Mouse (Mus musculus) lung, postnatal 25 days (tissue): ENCODE data around the gene Sf1.

Experiments used
- DNase-seq: peaks from one replicate; pipeline ENCODE4 v3.0.0; 2022; ENCODE audit warnings: low spot score

Gene Sf1

DNA sequence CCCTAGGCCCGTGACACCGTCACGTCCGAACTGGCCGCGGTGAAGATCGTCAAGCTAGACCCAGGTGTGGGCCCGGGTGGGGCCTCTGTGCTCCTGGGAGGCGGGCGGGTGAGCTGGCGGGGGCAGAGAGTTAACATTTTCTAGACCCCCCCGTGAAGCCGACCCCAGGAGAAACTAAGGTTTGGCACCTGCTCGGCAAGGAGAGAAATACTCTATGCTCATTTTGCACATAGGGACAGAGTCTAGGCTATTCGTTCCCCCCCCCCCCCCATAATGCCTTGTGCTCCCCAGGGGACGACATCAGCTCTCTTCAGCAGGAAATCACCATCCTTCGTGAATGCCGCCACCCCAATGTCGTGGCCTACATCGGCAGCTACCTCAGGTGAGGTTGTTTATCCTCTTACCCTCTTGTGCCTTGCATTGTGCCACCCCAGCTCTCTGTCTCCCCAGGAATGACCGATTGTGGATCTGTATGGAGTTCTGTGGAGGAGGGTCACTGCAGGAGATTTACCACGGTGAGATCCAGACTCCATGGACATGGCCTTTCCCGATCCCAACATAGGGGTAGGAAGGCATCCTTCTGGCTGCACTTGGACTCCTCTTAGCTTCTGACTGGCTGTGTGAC lies 21.9 kb upstream of the Sf1 start:
- no peak for DNase-seq

DNA sequence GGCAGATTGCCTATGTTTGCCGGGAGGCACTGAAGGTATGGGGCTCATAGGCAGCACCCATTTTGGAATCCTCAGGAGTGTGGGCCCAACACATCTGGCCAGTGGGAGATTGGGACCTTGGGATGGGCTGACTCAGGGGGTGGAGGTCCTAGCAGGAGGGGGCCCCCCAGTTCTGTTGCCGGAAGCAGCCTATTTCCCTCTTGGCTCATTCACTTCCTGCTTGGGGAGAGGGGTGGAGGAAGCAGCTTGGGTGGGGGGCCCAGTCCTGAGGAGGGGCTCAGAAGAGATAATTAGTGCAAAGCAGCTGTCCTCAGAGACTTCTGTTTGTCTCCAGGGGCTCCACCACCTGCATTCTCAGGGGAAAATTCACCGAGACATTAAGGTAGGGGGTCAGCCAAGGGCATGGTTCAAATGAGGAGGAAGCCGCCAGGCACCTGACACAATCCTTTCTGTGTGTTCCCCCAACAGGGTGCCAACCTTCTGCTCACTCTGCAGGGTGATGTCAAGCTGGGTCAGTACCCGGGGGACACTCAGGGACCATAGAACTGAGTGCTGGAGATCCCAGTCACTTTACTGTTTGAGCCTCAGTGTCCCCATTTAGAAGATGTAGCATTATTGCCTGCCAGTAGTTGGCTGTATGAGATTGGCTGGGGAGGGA lies 21.1 kb upstream of the Sf1 start:
- DNase-seq = peak; percentile 57

DNA sequence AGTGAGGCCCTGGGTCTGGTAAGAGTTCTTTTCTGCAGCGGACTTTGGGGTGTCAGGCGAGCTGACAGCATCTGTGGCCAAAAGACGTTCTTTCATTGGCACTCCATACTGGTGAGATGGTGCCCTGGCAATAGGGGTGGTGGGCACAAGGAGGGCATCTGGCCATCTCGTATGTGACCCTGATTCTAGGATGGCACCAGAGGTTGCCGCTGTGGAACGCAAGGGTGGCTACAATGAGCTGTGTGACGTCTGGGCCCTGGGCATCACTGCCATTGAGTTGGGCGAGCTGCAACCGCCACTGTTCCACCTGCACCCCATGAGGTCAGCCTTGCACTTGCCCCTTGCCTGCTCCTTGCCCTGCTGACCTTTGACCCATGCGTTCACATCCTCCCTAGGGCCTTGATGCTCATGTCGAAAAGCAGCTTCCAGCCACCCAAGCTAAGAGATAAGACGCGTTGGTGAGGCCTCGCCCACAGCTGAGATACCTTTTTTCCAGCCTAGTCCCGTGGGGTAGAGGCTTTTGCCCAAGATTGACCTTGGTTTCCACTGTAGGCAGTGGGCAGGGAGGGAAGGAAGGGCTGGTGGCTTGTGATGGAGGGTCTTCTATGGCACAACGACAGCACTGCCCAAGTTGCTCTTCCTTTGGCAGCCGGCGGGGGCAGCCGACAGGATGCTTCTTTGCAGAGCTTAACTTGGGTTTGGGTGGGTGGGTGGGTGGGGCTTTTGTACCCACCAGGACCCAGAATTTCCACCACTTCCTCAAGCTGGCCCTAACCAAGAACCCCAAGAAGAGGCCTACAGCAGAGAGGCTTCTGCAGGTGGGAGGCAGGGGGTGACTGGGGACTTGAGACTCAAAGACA lies 20.2 kb upstream of the Sf1 start:
- DNase-seq = no peak

DNA sequence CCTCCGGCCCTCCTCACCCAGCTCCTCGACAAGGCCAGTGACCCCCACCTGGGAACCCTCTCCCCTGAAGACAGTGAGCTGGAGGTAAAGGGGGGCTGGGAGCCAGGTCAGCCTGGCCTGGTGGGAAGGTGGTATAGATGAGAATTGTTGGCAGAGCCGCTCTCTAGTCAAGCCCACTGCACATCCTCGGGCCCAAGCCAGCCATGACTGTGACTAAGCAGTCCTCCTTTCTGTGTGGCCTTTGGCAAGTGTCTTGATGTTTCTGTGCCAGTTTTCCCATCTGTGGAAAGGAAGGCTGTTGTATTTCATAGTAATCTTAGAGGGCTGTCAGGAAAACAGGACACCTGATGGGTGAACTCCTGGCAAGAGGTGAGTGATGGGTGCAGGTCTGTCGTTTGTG lies 19.5 kb upstream of the Sf1 start:
- DNase-seq = no peak

DNA sequence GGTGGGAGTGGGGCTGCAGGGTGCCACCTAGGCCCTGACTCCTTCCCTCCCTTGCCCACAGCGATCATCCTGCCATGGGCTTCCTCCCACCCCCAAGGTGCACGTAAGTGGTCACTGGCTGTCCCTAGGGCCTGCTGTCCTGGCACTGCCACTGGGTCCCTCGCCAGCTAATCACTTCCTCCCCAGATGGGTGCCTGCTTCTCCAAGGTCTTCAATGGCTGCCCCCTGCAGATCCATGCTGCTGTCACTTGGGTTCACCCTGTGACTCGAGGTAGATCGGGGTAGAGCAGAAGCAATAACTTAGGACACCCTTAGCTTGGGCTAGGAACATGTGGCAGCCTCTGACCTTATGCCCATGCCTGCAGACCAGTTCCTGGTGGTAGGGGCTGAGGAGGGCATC lies 17.5 kb upstream of the Sf1 start:
- no peak for DNase-seq

DNA sequence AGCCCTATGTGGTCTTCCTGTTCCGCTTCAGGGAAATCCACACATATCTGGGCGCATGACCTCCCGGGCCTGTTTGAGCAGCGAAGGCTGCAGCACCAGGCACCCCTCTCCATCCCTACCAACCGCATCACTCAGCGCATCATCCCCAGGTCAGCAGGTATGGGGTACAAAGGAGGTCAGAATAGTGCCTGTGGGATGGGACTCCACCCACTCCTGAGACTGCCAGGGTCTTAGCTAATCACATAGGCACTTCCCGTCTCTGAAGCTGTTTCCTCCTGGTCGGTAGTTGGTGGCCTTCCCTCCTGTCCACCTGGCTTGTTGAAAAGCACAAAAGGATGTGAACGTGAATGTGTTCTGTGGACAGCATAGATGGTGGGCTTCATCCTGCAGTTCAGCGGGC lies 16.8 kb upstream of the Sf1 start:
- DNase-seq = no peak

DNA sequence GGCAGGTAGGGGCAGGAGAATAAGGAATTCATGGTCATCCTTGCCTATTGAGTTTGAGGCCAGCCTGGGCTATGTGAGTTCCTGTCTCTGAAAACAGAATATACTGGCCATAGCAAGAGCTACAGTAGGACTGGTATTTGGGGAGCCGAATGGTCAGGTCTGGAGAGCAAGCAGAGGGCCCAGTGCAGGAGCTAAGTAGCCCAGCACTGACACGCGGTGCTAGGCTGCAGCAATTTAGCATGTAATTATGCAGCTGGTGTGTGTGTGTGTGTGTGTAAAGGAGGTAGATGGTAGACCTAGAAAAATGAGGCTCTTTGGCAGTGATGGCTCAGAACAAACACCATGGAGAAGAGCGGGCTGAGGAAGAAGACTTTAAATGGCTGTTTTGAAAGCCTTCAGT lies 15.9 kb upstream of the Sf1 start:
- DNase-seq = no peak

DNA sequence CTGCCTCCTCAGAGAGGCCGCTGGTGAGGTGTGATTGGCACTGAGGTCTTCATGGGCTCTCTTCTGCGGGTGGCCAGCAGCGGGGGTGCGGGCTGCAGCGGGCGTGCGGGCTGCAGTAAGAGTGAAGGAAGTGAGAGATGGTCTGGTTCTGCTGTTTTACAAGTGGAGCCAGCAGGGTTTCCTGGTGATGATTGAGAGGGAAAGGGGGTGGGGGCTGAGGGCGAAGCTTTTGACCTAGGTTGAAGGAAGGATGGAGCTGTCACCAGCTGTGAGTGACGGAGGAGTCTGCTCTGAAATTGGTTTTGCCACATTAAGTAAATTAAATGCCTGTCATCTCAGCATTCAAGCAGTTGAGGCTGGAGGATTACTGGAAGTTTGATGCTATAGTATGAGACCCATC lies 14.8 kb upstream of the Sf1 start:
- no peak for DNase-seq

DNA sequence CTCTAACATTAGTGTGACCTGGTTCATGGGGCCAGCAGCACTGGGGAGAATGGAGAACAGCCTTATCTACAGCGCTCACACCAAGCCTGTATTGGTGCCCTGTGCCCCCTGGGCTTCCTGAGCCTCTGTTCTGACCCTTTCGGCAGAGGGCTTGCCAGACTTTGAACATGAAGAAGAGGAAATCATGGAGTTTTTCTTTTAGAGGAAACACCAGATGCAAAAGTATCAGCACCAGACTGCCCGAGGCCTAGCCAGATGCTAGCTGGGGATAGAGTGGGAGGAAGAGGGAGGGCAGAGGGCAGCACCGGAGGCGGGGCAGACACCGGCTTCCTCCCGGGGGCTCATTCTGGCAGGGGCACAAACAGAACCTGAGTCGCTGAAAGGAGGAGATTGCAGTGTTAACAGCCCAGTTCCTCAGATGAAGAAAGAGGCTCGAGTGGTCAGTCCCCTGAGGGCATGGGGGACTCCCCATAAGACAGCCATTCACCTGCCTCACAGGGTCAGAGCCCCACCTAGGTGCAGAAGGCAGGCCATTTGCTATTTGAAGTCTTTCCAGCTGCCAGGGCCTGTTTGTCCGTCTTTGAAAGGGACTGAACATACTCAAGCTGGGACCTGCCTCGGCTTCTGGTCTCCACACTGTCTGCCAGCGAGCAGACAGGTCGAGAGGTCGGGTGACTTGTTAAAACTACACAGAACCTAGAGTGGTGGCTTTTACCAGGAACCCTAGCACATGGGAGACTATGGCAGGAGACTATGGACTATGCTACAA lies 14.1 kb upstream of the Sf1 start:
- no peak for DNase-seq

DNA sequence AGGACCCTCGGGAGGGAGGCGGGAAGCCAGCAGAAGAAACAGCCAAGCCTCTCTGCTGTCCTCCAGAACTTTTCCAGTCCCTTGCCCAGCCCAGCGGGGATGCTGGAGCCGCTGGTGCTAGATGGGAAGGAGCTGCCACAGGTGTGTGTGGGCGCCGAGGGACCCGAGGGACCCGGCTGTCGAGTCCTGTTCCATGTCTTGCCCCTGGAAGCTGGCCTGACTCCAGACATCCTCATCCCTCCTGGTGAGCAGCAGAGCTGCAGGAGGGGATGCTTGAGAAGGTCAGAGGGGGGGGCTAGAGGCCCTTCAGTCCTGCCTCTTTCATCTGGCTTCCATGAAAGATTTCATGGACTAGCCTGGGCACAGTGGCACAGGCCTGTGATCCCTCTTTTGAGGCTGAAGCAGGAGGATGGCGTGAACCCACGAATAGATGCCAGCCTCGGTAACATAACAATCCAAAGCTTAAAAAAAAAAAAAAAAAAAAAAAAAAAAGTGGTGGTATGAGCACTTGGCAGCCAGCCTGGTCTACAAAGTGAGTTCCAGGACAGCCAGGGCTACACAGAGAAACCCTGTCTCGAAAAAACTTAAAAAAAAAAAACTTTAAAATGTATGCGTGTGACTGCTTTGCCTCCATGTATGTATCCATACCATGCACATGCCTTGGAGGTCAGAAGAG lies 11.9 kb upstream of the Sf1 start:
- DNase-seq = no peak

DNA sequence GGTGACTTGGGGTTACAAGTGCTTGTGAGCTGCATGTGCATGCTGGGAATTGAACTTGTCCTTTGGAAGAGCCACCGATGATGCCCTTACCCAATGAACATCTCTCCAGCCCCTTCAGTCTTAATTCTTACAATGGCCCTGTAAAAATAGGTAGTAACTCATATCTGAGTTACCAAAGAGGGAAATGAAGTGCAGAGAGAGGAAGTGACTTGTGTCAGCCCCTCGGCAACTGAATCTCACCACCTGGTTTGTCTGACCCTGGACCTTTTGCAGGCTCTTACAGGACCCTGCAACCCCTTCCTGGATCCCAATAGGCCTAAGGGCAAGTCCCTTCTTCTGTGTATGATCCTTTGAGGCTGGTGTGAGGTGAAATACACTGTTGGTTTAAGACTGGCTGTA lies 11.4 kb upstream of the Sf1 start:
- DNase-seq = no peak

DNA sequence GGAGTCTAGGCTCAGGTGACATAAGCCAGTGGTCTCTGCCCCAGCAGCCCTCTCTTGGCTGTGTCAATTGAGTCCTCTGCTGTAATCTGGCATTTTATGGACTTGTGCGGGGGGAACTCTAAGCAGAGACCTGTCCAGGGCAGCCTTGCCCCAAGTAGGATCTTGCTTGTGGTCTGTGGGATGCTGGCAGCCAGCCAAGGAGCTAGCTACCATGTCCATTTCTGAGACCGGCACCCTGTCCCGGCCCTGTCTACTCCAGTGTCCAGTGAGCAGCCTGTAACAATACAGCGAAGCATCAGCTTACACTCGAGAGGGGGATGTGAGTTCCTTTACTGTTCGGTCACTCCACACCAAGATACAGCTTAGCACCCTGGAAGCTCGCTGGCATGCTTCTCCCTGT lies 9.5 kb upstream of the Sf1 start:
- no peak for DNase-seq

DNA sequence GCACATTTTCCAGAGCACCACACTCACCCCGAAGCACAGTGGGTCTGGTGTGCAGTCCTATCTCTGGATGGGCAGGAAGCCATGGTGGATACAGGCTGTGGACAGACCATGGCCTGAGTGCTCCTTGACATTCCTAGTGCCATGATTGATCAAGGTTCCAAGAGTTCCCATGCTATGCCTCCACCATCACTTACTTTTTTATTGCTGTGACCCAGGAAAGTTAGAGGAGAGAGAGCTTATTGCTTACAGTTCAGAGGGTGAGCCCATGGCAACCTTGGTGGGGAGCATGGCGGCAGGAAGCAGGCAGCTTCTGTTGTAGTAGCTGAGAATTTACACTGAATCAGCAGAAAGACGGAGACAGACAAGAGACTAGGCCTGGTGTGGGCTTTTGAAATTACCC lies 2.2 kb upstream of the Sf1 start:
- no peak for DNase-seq

DNA sequence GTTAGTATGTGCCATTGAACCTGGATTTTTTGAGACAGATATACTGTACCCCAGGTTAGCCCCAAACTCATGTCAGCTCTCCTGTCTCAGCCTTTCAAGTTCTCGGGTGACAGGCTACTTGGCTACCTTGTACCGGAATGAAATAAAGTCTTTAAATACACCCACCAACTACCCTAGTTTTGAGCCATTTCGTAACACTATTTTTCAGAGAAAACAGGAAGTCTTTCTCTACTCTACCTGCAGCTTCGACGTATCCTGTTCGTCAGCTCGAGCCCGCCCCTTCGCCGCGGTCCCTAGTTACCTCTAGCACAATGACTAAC lies 439 bp upstream of the Sf1 start:
- DNase-seq = no peak

DNA sequence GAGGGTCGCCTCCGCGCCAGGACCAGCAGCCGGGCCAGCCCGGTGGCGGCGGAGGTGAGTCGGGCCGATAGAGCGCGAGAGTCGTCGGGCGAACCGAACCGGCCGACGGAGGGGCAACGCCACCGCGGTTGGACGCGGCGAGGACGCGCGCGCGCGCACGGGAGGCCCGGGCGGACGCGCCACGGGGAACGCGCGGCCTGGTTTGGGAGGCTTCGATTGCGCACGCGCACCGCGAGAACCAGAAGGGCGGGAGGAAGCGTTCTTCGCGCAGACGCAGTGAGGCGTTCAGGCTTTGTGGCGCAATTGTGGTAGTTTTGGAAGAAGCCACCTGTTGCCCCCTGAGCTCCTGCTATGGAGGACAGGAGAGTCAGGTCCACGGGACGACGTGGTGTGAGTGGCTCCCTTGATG lies 831 bp downstream of the Sf1 start:
- peak; percentile 92 for DNase-seq

DNA sequence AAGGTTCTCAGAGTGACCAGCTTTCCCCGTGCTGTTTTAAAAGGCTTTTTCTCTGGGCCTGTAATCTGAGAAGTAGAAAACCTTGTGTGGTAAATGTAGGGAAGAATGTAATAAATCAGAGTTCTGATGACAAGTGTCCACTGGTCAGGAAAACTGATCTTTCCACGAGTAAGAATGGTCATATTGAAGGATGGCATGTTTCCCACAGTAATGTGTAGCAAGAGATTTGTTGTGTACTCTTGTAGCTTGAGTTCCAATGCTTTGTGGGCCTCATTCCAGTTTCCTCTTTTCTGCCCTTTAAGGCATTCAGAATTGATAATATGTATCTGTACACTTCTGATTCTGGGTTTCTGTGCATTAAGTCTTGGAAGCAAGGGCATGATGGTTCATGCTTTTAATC lies 1.4 kb downstream of the Sf1 start:
- no peak for DNase-seq

DNA sequence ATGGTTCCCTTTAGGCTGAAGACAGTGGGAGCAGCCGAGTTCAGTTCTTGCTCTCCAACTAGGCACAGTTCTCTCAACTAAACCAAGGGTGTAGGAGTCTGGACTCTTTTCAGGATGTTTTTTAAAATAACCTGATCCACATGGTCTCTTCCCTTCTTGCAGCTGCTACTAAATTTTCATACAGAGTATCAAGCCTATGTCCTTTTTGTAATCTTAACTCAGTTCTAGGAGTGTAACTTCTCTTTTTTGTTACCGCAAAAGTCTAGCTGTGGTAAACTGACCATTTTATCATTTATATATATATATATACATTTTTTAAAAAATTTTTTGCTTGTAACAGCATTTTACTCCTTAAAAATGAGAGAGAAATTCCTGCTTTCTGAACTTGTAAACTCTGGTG lies 6.7 kb downstream of the Sf1 start:
- DNase-seq = no peak

DNA sequence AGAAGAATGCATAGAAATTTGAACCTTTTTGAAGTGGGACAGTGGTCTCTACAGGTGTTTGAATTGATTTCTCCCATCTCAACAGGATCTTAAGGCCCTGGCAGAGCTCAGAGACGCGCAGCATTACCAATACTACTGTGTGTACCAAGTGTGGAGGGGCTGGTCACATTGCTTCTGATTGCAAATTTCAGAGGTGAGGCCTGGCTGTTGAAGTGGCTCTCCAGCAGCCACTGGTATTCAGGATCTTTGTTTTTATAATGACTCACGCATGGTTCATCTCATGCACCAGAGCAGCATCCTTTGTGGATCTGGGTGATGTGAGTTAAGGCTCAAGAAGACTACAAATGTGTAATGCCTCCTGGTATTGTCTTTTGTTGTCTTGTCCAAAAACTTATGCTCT lies 8.9 kb downstream of the Sf1 start:
- DNase-seq = peak; percentile 21

DNA sequence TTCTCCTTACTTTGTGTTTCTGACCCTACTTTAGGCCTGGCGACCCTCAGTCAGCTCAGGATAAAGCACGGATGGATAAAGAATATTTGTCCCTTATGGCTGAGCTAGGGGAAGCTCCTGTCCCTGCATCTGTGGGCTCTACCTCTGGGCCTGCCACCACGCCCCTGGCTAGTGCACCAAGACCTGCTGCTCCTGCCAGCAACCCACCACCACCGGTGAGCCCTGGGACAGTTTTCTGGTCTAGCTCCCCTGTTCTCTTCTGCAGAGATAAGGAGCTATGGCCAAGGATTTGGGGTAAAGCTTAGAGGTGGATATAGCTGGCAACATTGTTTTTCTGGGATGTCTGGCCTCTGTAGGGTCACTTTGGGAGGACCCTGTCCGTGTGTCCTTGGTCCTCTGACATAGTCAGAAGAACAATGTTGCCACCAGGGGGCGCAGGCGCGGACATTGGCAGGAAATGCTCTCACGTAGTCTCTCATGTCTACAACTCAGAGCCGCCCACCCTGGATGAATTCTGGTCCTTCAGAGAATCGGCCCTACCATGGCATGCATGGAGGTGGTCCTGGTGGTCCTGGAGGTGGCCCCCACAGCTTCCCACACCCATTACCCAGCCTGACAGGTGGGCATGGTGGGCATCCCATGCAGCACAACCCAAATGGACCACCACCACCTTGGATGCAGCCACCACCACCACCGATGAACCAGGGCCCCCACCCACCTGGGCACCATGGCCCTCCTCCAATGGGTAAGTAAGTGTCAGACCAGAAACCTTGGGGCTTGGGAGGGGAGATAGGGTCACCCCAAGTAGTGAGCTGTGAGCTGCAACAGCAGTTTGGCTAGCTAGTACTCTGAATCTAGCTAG lies 10.3 kb downstream of the Sf1 start:
- peak; percentile 80 for DNase-seq

DNA sequence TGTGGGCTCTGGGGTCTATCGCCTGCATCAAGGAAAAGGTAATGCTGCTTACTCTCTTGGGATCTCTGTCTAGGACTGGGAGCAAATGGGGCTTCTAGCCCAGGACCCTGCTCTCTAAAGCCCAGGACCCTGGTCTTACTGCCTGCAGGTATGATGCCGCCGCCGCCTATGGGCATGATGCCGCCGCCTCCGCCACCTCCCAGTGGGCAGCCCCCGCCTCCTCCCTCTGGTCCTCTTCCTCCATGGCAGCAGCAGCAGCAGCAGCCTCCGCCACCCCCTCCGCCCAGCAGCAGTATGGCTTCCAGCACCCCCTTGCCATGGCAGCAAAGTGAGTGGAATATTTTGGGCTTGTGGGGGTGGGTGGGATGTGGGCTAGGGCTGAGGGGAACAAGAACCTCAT lies 11.1 kb downstream of the Sf1 start:
- DNase-seq = no peak
